Mouse (Mus musculus): ENCODE results near the gene Wnt9a. TPM values are rescaled to one million over a fixed set of nuclear protein-coding genes. Genes with fewer than 3 reads are reported as not detected.

The Wnt9a gene
- polyA plus RNA-seq, 1 experiment = 1.8 TPM

GRCm38 (mm10) chr11:59278047-59278446 lies 28.7 kb upstream of the Wnt9a start:
- peaks cover 58% of the 10 kb centered on the region for H3K27me3 ChIP-seq (ENCODE audit: control insufficient read depth, insufficient read depth, insufficient read length)
- H3K36me3 ChIP-seq (ENCODE audit: control insufficient read depth, insufficient read depth) = no peaks in the 10 kb centered on the region
- no peaks in the 10 kb centered on the region for H3K79me2 ChIP-seq (ENCODE audit: control insufficient read depth, insufficient read depth)
- H3K79me3 ChIP-seq (ENCODE audit: low read depth) = no peaks in the 10 kb centered on the region
- H3ac ChIP-seq (ENCODE audit: control insufficient read depth, insufficient read length, low read depth) = no peak overlapping the region
- H3K4me3 ChIP-seq (ENCODE audit: insufficient read depth, poor library complexity, severe bottlenecking) = no peak overlapping the region
- TF ChIP-seq FOSL1 (IDR thresholded peaks at IDR 0.05; ENCODE audit: insufficient read depth, low read length, poor library complexity, severe bottlenecking) = no peak
- no peak for TF ChIP-seq MAX (IDR thresholded peaks at IDR 0.05)
- no peak for TF ChIP-seq CEBPB (IDR thresholded peaks at IDR 0.05; ENCODE audit: low read depth)
- no peak for TF ChIP-seq MYOD1 (IDR thresholded peaks at IDR 0.05; ENCODE audit: control insufficient read depth, insufficient read length, low read depth)
- no peak for TF ChIP-seq CTCF (IDR thresholded peaks at IDR 0.05; ENCODE audit: control insufficient read depth, insufficient read depth, insufficient read length)
- TF ChIP-seq MYOG (IDR thresholded peaks at IDR 0.05; ENCODE audit: control insufficient read depth, extremely low read depth, insufficient read length) = no peak
- TF ChIP-seq USF1 (IDR thresholded peaks at IDR 0.05; ENCODE audit: low read depth) = no peak

GRCm38 (mm10) chr11:59282111-59282510 lies 24.6 kb upstream of the Wnt9a start:
- Histone ChIP-seq H3K36me3 (ENCODE audit: control insufficient read depth, insufficient read depth) (no peaks in the 10 kb centered on the region), H3K4me3 (ENCODE audit: insufficient read depth, poor library complexity, severe bottlenecking) (no peak overlapping the region), H3ac (ENCODE audit: control insufficient read depth, insufficient read length, low read depth) (no peak overlapping the region), H3K79me3 (ENCODE audit: low read depth) (no peaks in the 10 kb centered on the region), H3K27me3 (ENCODE audit: control insufficient read depth, insufficient read depth, insufficient read length) (peaks cover 71% of the 10 kb centered on the region), H3K79me2 (ENCODE audit: control insufficient read depth, insufficient read depth) (no peaks in the 10 kb centered on the region)
- TF ChIP-seq MAX (IDR thresholded peaks at IDR 0.05) (no peak), USF1 (IDR thresholded peaks at IDR 0.05; ENCODE audit: low read depth) (no peak), FOSL1 (IDR thresholded peaks at IDR 0.05; ENCODE audit: insufficient read depth, low read length, poor library complexity, severe bottlenecking) (no peak), CTCF (IDR thresholded peaks at IDR 0.05; ENCODE audit: control insufficient read depth, insufficient read depth, insufficient read length) (no peak), CEBPB (IDR thresholded peaks at IDR 0.05; ENCODE audit: low read depth) (no peak), MYOG (IDR thresholded peaks at IDR 0.05; ENCODE audit: control insufficient read depth, extremely low read depth, insufficient read length) (no peak)

DNA sequence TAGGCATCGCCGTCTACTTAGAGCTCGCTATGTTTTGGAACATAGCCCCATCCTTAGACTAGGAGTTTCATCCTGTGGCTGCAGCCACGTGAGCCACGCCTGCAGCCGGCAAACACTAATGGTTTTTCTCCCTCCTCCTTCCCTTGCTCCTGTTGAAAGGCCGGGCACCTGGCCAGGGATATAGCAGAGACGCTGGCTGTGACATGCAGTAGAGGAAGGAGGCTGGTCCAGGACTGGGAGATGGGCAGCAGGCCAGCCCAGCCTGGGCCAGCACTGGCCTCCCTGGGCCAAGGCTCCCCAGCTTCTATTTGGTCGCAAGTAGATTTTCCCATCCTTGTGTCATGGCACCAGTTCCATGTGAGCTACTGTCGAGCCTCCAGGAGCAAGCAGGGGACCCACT lies 23.8 kb upstream of the Wnt9a start:
- Histone ChIP-seq H3K36me3 (ENCODE audit: control insufficient read depth, insufficient read depth) (no peaks in the 10 kb centered on the region), H3K27me3 (ENCODE audit: control insufficient read depth, insufficient read depth, insufficient read length) (peaks cover 78% of the 10 kb centered on the region), H3ac (ENCODE audit: control insufficient read depth, insufficient read length, low read depth) (no peak overlapping the region), H3K79me3 (ENCODE audit: low read depth) (no peaks in the 10 kb centered on the region), H3K4me3 (ENCODE audit: insufficient read depth, poor library complexity, severe bottlenecking) (no peak overlapping the region), H3K79me2 (ENCODE audit: control insufficient read depth, insufficient read depth) (no peaks in the 10 kb centered on the region)
- TF ChIP-seq USF1 (IDR thresholded peaks at IDR 0.05; ENCODE audit: low read depth) (no peak), MAX (IDR thresholded peaks at IDR 0.05) (no peak), FOSL1 (IDR thresholded peaks at IDR 0.05; ENCODE audit: insufficient read depth, low read length, poor library complexity, severe bottlenecking) (no peak), MYOG (IDR thresholded peaks at IDR 0.05; ENCODE audit: control insufficient read depth, extremely low read depth, insufficient read length) (no peak), CTCF (IDR thresholded peaks at IDR 0.05; ENCODE audit: control insufficient read depth, insufficient read depth, insufficient read length) (no peak), CEBPB (IDR thresholded peaks at IDR 0.05; ENCODE audit: low read depth) (no peak), MYOD1 (IDR thresholded peaks at IDR 0.05; ENCODE audit: control insufficient read depth, insufficient read length, low read depth) (no peak)

- Histone ChIP-seq H3K27me3 (ENCODE audit: control insufficient read depth, insufficient read depth, insufficient read length) (peaks cover 80% of the 10 kb centered on the region), H3ac (ENCODE audit: control insufficient read depth, insufficient read length, low read depth) (no peak overlapping the region), H3K79me2 (ENCODE audit: control insufficient read depth, insufficient read depth) (no peaks in the 10 kb centered on the region), H3K79me3 (ENCODE audit: low read depth) (no peaks in the 10 kb centered on the region), H3K4me3 (ENCODE audit: insufficient read depth, poor library complexity, severe bottlenecking) (no peak overlapping the region), H3K36me3 (ENCODE audit: control insufficient read depth, insufficient read depth) (no peaks in the 10 kb centered on the region)
- TF ChIP-seq USF1 (IDR thresholded peaks at IDR 0.05; ENCODE audit: low read depth) (no peak), CTCF (IDR thresholded peaks at IDR 0.05; ENCODE audit: control insufficient read depth, insufficient read depth, insufficient read length) (no peak), CEBPB (IDR thresholded peaks at IDR 0.05; ENCODE audit: low read depth) (no peak), MYOG (IDR thresholded peaks at IDR 0.05; ENCODE audit: control insufficient read depth, extremely low read depth, insufficient read length) (no peak), MYOD1 (IDR thresholded peaks at IDR 0.05; ENCODE audit: control insufficient read depth, insufficient read length, low read depth) (no peak), MAX (IDR thresholded peaks at IDR 0.05) (no peak), FOSL1 (IDR thresholded peaks at IDR 0.05; ENCODE audit: insufficient read depth, low read length, poor library complexity, severe bottlenecking) (no peak)
Measured at GRCm38 (mm10) chr11:59284146-59284545, 22.6 kb upstream of the Wnt9a start.

DNA sequence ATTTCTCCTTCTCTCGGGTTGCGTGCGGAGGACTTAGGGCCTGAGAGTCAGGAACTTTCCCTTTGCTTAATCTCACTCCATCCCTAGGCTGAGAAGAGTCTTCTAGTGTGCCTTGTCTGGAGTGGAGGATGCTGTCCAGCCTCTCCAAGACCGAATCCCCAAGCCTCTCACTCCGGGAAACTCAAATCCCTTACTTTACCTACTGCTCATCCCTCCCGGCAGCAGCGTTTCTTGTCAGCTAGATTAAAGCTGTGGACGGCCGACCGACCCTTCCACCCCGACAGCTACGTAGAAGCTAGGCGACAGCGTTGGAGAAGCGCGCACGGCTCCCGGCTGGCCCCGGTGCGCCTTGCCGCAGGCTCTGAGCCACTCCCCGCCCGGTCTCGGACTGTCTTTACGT lies 17.0 kb upstream of the Wnt9a start:
- no peaks in the 10 kb centered on the region for H3K36me3 ChIP-seq (ENCODE audit: control insufficient read depth, insufficient read depth)
- TF ChIP-seq MAX (IDR thresholded peaks at IDR 0.05) = no peak
- no peak for TF ChIP-seq CTCF (IDR thresholded peaks at IDR 0.05; ENCODE audit: control insufficient read depth, insufficient read depth, insufficient read length)
- no peak for TF ChIP-seq MYOG (IDR thresholded peaks at IDR 0.05; ENCODE audit: control insufficient read depth, extremely low read depth, insufficient read length)
- TF ChIP-seq CEBPB (IDR thresholded peaks at IDR 0.05; ENCODE audit: low read depth) = no peak
- no peak for TF ChIP-seq FOSL1 (IDR thresholded peaks at IDR 0.05; ENCODE audit: insufficient read depth, low read length, poor library complexity, severe bottlenecking)
- TF ChIP-seq MYOD1 (IDR thresholded peaks at IDR 0.05; ENCODE audit: control insufficient read depth, insufficient read length, low read depth) = no peak
- no peak for TF ChIP-seq USF1 (IDR thresholded peaks at IDR 0.05; ENCODE audit: low read depth)
- no peak overlapping the region for H3K4me3 ChIP-seq (ENCODE audit: insufficient read depth, poor library complexity, severe bottlenecking)
- H3ac ChIP-seq (ENCODE audit: control insufficient read depth, insufficient read length, low read depth) = no peak overlapping the region
- peaks cover 71% of the 10 kb centered on the region for H3K27me3 ChIP-seq (ENCODE audit: control insufficient read depth, insufficient read depth, insufficient read length)
- H3K79me2 ChIP-seq (ENCODE audit: control insufficient read depth, insufficient read depth) = no peaks in the 10 kb centered on the region
- H3K79me3 ChIP-seq (ENCODE audit: low read depth) = no peaks in the 10 kb centered on the region

All from C2C12 (cell line).